8 mouse cellular contexts compared by ENCODE assay signal in the genomic region with DNA sequence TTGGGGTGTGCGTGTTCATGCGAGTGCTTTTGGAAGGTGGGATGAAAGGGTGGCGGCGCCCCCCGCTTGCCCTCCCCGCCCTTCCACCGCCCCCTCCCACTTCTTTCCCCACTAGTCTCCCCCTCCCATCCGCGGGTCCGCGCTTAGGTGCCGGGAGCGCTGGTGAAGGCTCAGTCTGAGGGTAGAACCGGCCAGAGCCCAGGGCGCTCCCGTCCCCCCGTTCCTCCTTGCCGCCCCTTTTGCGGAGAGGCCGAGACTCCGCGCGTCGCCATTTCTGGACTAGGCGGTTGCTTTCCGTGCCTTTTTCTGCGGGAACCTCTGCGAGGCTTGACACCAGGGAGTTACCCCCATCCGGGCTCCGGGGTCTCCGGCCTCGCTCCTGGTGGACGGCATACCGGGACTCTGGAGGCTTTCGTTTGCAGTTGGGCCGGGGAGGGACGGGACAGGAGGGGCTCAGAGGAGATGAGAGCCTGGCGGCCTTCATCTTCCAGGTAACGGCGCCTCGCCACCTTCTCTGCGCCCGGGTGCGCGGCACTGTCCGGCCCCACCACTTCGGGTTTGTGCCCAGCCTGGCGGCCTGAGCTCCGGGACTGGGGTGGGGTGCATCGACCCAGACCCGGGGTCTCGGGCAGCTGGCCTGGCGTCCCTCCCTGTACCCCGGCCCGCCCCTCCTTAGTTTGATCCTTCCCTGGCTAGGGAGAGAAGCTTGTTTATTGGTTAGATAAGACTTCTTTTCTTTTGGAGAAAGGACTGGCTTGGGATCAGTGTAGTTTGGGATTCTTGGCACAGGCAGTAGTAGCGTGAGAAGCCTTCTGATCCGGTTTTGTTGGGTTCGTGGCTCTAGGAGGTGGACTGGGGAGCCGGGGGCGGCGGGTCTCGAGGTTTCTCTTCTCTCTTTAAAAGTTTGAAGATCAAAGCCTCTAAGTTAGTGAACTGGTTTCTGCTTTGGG. TPM values are rescaled to one million over a fixed set of nuclear protein-coding genes. Genes with fewer than 3 reads are reported as not detected.
A peak's percentile ranks its signal among the peaks of the same experiment; 100 is the strongest.
DNase-seq lines count a peak whose midpoint lies in the region; ATAC-seq lines count a peak whose summit lies in the region.

No protein-coding gene starts in this region.

- ATAC-seq in heart, embryonic 14.5 days (ENCODE audit: insufficient number of reproducible peaks, insufficient read depth, low FRiP score, low read depth): no peak
- ATAC-seq in midbrain, embryonic 15.5 days (replicated peaks): no peak
- ATAC-seq in frontal cortex, adult (ENCODE audit: low TSS enrichment): no peak

- peaks cover 2% of the 10 kb centered on the region; the same call in 1 of the 2 replicates for H3K9me3 ChIP-seq in heart, embryonic 14.5 days (ENCODE audit: control insufficient read depth, low read length)
- no peaks in the 10 kb centered on the region for H3K9me3 ChIP-seq in midbrain, embryonic 15.5 days

- peak overlapping the region; percentile 61 to 77 for H3K4me3 ChIP-seq in heart, embryonic 14.5 days (ENCODE audit: control insufficient read depth in 1 of 2, insufficient read depth in 1 of 2, low read depth in 1 of 2, low read length in 2 of 2)
- peak overlapping the region; percentile 74 for H3K4me3 ChIP-seq in midbrain, embryonic 15.5 days

- H3K9ac ChIP-seq in heart, embryonic 14.5 days (ENCODE audit: low read length): peak overlapping the region; percentile 82
- H3K9ac ChIP-seq in midbrain, embryonic 15.5 days: peak overlapping the region; percentile 96

- peaks cover 18% of the 10 kb centered on the region for H3K27me3 ChIP-seq in heart, embryonic 14.5 days (ENCODE audit: control insufficient read depth, insufficient read depth, low read length)
- no peaks in the 10 kb centered on the region for H3K27me3 ChIP-seq in midbrain, embryonic 15.5 days (replicated peaks)

- peak overlapping the region; percentile 5 to 95; a peak in 3 of 4 replicates for H3K27ac ChIP-seq in heart, embryonic 14.5 days (replicated peaks in 1 of 2; ENCODE audit: control insufficient read depth in 1 of 2, insufficient read depth in 1 of 2, low read depth in 2 of 2, low read length in 2 of 2)
- peak overlapping the region; percentile 98 for H3K27ac ChIP-seq in midbrain, embryonic 15.5 days

- under 1% methylated on average over 61 of the region's 62 CpGs for whole genome bisulfite sequencing in heart, embryonic 14.5 days
- under 1% methylated on average over 62 of the region's 62 CpGs for WGBS in midbrain, embryonic 15.5 days

- H3K4me2 ChIP-seq in heart, embryonic 14.5 days (ENCODE audit: low read length): peak overlapping the region; percentile 97
- peak overlapping the region; percentile 94 for H3K4me2 ChIP-seq in midbrain, embryonic 15.5 days

- H3K4me1 ChIP-seq in heart, embryonic 14.5 days (ENCODE audit: control insufficient read depth in 2 of 2, insufficient read depth in 2 of 2, low read length in 2 of 2): peaks cover 14 to 31% of the 10 kb centered on the region in 2 experiments
- H3K4me1 ChIP-seq in midbrain, embryonic 15.5 days: peaks cover 73% of the 10 kb centered on the region

- peak; percentile 41 for DNase-seq in right cerebral cortex, postnatal 14 days
- no peak for DNase-seq in right cerebral cortex, postnatal 36 days (ENCODE audit: low spot score in 2 of 2)
- peak; percentile 41 to 53 for DNase-seq in cerebellum, postnatal 36 days
- DNase-seq in kidney, postnatal 4 days: peak; percentile 64 to 76
- peak; percentile 48 for DNase-seq in thymus, postnatal 25 days

- no peaks in the 10 kb centered on the region for H3K36me3 ChIP-seq in heart, embryonic 14.5 days (ENCODE audit: control insufficient read depth, insufficient read depth, low read length)
- H3K36me3 ChIP-seq in midbrain, embryonic 15.5 days (replicated peaks): no peaks in the 10 kb centered on the region

RNA-seq across cellular contexts. Expression of a gene that starts 1.6 kb away (rescaled TPM):
- 0.93 and 2.6 TPM in 2 replicates for polyA plus RNA-seq in heart, embryonic 14.5 days (2014; fragmentation: Nextera tagmentation; extraction: Ambion mirVana)
- polyA plus RNA-seq in midbrain, embryonic 15.5 days (2015; fragmentation: Nextera tagmentation; extraction: Ambion mirVana): 13.2 and 13.5 TPM in 2 replicates

Comparison
In these comparisons a context has a peak if more than half of its experiments do, and no peak if none do; other contexts are left out.
1. DNase-seq: peak in right cerebral cortex, postnatal 14 days (single experiment), cerebellum, postnatal 36 days (2 of 2), kidney, postnatal 4 days (2 of 2) and thymus, postnatal 25 days (single experiment); none in right cerebral cortex, postnatal 36 days (0 of 2).